Mouse (Mus musculus): ENCODE measurements at regions not wholly inside any gene's neighbourhood (a gene's known extent, or its start where the extent isn't known, plus 50 kb on each side); places are given as distances from the start of the nearest gene placed in this dataset.

DNA sequence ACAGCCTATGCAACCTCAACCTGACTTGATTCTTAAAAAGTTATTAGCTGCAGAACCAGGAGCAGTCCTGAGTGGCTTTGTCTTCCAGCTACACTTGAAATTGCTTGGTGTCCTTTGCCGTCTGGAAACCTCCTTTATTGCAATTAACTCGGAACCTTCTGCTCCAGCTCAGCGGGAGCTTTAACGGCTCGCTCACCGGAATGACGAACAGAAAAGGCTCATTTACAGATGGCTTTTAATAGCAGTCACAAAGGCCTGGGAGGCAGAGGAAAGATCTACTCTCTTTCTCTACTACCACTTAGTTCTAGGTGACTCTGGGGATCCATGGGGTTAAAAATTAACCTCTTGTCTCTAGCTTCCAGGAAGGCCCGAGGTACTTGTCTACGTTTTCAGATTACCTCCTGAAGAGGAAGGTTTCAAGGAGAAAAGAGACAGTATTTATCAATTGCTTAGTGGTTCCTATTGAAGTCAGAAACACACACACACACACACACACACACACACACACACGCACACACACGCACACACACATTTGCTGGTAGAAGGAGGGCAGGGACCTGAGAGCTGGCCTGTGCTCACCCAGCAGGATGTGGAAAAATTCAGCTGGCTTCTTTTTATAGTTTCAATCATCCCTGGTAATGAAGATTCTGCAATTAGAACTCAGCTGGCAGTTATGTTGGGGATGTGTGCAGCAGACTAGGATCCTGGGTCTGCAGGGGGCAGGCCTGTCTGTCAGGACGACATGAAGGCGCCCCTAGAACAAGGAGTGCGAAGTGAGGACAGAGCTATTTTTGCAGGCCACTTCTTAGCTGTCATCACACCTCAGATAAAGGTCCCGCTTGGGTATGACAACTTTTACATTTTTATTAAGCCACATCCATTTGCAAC lies 62.4 kb upstream of the Man1a2 start:
- no peaks in the 10 kb centered on the region for H3K36me3 ChIP-seq (replicated peaks; ENCODE audit: control insufficient read depth, insufficient read depth, low read length)
- peaks cover 13% of the 10 kb centered on the region for H3K4me1 ChIP-seq (ENCODE audit: control insufficient read depth, insufficient read depth)
- no peak overlapping the region for H3K9ac ChIP-seq (replicated peaks; ENCODE audit: low read depth, low read length)
- 31% methylated on average over 15 of the region's 15 CpGs for WGBS
- H3K9me3 ChIP-seq (replicated peaks; ENCODE audit: control insufficient read depth, low read length): no peaks in the 10 kb centered on the region
- ATAC-seq (ENCODE audit: insufficient read depth, low read depth) (peak; percentile 94), DNase-seq (ENCODE audit: low spot score) (peak; percentile 90)
- peak overlapping the region; percentile 81 for H3K27ac ChIP-seq (ENCODE audit: low read depth)
- TF ChIP-seq EP300 (IDR thresholded peaks at IDR 0.05; ENCODE audit: low read depth) (peak; percentile 57), CTCF (IDR thresholded peaks at IDR 0.05; ENCODE audit: low read depth) (peak; percentile 26)
- no peaks in the 10 kb centered on the region for H3K27me3 ChIP-seq (ENCODE audit: control insufficient read depth, insufficient read depth, low read length)
- peak overlapping the region; percentile 24; the same call in 1 of the 2 replicates for H3K4me2 ChIP-seq (ENCODE audit: low read depth, low read length)
- no peak overlapping the region for H3K4me3 ChIP-seq (ENCODE audit: low read depth, low read length)

DNA sequence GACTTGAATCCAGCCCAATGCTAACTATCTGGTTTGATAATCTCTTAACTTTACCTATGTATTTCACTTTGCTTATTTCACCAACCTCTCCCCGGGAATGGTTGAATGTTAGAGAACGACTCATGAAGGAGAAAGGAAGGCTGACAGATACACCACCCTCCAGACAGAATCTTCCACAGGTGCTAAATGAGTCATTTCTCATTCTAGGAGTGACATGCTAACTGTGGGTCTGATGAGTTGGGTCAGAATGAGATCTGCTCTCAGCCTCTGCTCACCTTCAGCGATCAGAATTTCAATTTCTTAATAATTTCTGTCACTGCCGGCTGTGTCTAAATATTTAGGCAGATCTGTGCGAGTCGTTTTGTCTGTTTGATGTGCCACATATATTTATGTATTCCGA lies 52.4 kb upstream of the Man1a2 start:
- H3K27me3 ChIP-seq (ENCODE audit: control insufficient read depth, insufficient read depth, low read length): no peaks in the 10 kb centered on the region
- no peak for DNase-seq (ENCODE audit: low spot score)
- H3K9ac ChIP-seq (replicated peaks; ENCODE audit: low read depth, low read length): no peak overlapping the region
- no peaks in the 10 kb centered on the region for H3K36me3 ChIP-seq (replicated peaks; ENCODE audit: control insufficient read depth, insufficient read depth, low read length)
- no peak for TF ChIP-seq CTCF (IDR thresholded peaks at IDR 0.05; ENCODE audit: low read depth)
- TF ChIP-seq EP300 (IDR thresholded peaks at IDR 0.05; ENCODE audit: low read depth): no peak
- 85% methylated on average over 7 of the region's 7 CpGs for WGBS
- no peak for ATAC-seq (ENCODE audit: insufficient read depth, low read depth)
- no peaks in the 10 kb centered on the region for H3K4me1 ChIP-seq (ENCODE audit: control insufficient read depth, insufficient read depth)
- H3K9me3 ChIP-seq (replicated peaks; ENCODE audit: control insufficient read depth, low read length): no peaks in the 10 kb centered on the region
- H3K4me2 ChIP-seq (ENCODE audit: low read depth, low read length): no peak overlapping the region
- no peak overlapping the region for H3K4me3 ChIP-seq (ENCODE audit: low read depth, low read length)
- no peak overlapping the region for H3K27ac ChIP-seq (ENCODE audit: low read depth)

DNA sequence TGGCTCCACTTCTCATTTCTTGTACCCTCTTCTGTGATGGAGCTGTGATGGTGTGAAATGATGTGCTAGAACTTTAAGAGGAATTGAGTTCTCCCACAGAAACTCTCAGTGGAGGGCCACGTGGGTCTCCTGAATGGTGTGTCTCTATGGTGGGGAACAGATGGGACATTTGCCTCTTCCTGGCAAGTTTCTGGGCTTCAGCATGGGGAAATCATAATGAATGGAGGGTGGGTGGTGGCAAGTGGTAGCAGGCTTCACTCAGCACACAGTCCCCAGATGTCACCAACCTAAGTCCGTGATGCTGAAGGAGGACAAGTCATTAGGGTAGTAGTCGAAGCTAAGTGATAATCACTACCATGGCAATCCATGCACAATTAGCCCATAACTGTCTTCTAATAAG lies 51.2 kb upstream of the Man1a2 start:
- WGBS: 73% methylated on average over 3 of the region's 3 CpGs
- no peak overlapping the region for H3K27ac ChIP-seq (ENCODE audit: low read depth)
- no peaks in the 10 kb centered on the region for H3K4me1 ChIP-seq (ENCODE audit: control insufficient read depth, insufficient read depth)
- ATAC-seq (ENCODE audit: insufficient read depth, low read depth) (no peak), DNase-seq (ENCODE audit: low spot score) (no peak)
- TF ChIP-seq EP300 (IDR thresholded peaks at IDR 0.05; ENCODE audit: low read depth) (no peak), CTCF (IDR thresholded peaks at IDR 0.05; ENCODE audit: low read depth) (no peak)
- H3K4me2 ChIP-seq (ENCODE audit: low read depth, low read length): no peak overlapping the region
- no peaks in the 10 kb centered on the region for H3K27me3 ChIP-seq (ENCODE audit: control insufficient read depth, insufficient read depth, low read length)
- H3K9ac ChIP-seq (replicated peaks; ENCODE audit: low read depth, low read length): no peak overlapping the region
- H3K4me3 ChIP-seq (ENCODE audit: low read depth, low read length): no peak overlapping the region
- H3K36me3 ChIP-seq (replicated peaks; ENCODE audit: control insufficient read depth, insufficient read depth, low read length): no peaks in the 10 kb centered on the region
- H3K9me3 ChIP-seq (replicated peaks; ENCODE audit: control insufficient read depth, low read length): no peaks in the 10 kb centered on the region
